Mouse (Mus musculus) E14TG2a.4 (cell line): Measurements from ENCODE around the gene Ocm.

Experiments
- H3K27me3 ChIP-seq: 2 replicates; pipeline ENCODE4 v1.6.1; 2014; ENCODE audit warnings: low read length, control low read depth; ENCODE audit not compliant: insufficient read depth
- H3K36me3 ChIP-seq: 2 replicates; pipeline ENCODE4 v1.6.1; 2014; ENCODE audit warnings: low read length, control low read depth; ENCODE audit not compliant: insufficient read depth
- H3K4me1 ChIP-seq: replicated peaks from 2 replicates; pipeline ENCODE4 v1.6.1; 2014; ENCODE audit warnings: low read depth, low read length, control low read depth
- H3K4me3 ChIP-seq: replicated peaks from 2 replicates; pipeline ENCODE4 v1.5.1; 2014; ENCODE audit warnings: mild to moderate bottlenecking, low read length
- H3K9me3 ChIP-seq: 2 replicates; pipeline ENCODE4 v1.6.1; 2014; ENCODE audit warnings: low read length, control low read depth
- CTCF ChIP-seq: conservative IDR thresholded peaks from 2 replicates; pipeline ENCODE4 v1.5.1; 2014; ENCODE audit warnings: low read length
- NANOG ChIP-seq: IDR thresholded peaks from 2 replicates; pipeline ENCODE4 v1.6.1; 2014; ENCODE audit warnings: borderline replicate concordance, low read length, mixed read lengths
- POU5F1 ChIP-seq: IDR thresholded peaks from 2 replicates; pipeline ENCODE4 v1.6.1; 2014; ENCODE audit warnings: low read length, borderline replicate concordance

The Ocm gene

GRCm38 (mm10) chr5:143975631-143975933 lies 50.9 kb downstream of the Ocm start:
- H3K4me3 ChIP-seq = no peak overlapping the region
- H3K27me3 ChIP-seq = no peaks in the 10 kb centered on the region
- TF ChIP-seq NANOG = no peak
- no peak for TF ChIP-seq POU5F1
- no peak for TF ChIP-seq CTCF
- H3K36me3 ChIP-seq = no peaks in the 10 kb centered on the region
- H3K4me1 ChIP-seq = peaks cover 15% of the 10 kb centered on the region
- no peaks in the 10 kb centered on the region for H3K9me3 ChIP-seq

GRCm38 (mm10) chr5:143974931-143975630 lies 51.4 kb downstream of the Ocm start:
- TF ChIP-seq POU5F1 (no peak), CTCF (peak; percentile 87)
- Histone ChIP-seq H3K36me3 (no peaks in the 10 kb centered on the region), H3K4me1 (peaks cover 15% of the 10 kb centered on the region), H3K4me3 (no peak overlapping the region), H3K9me3 (no peaks in the 10 kb centered on the region), H3K27me3 (no peaks in the 10 kb centered on the region)

- no peak for TF ChIP-seq NANOG
- TF ChIP-seq CTCF = no peak
- TF ChIP-seq POU5F1 = no peak
- no peaks in the 10 kb centered on the region for H3K36me3 ChIP-seq
- peaks cover under 1% of the 10 kb centered on the region for H3K9me3 ChIP-seq
Observed at GRCm38 (mm10) chr5:143972628-143973027, 53.8 kb downstream of the Ocm start.

More at GRCm38 (mm10) chr5:143972628-143973027, 53.8 kb downstream of the Ocm start:
- H3K4me3 ChIP-seq = no peak overlapping the region
- H3K4me1 ChIP-seq = peaks cover 12% of the 10 kb centered on the region
- no peaks in the 10 kb centered on the region for H3K27me3 ChIP-seq
